Mouse (Mus musculus) ES-Bruce4 (cell line): ENCODE data around the gene Psmd9.

ENCODE experiments used
- CTCF ChIP-seq: IDR thresholded peaks from one replicate; pipeline ENCODE4 v1.8.1; 2011; ENCODE audit warnings: low read depth, low read length
- EP300 ChIP-seq: IDR thresholded peaks from 2 replicates; pipeline ENCODE4 v1.6.1; 2011; ENCODE audit warnings: low read depth, low read length; ENCODE audit not compliant: insufficient read depth
- POLR2A ChIP-seq: IDR thresholded peaks from one replicate; pipeline ENCODE4 v1.8.1; 2011; ENCODE audit warnings: low read length; ENCODE audit not compliant: insufficient read depth

DNA sequence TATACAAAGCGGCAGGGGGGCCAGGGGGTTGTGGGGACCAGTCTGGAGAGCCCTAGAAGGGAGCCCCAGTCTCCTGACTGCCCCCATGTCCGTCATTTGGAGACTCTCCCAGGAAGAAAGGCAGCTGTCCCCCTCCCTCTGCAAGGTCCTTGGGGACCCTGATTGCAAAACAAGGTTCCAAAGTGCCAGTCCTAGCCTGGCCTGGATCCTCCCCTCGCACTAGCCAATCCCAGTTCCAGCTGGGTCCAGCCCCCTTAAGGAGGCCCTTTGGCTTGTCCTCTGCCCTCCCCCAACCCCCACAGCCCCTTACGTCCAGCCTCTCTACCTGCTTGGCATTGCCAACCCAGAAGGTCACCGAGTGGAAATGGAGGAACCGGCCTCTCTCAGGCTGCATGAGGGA lies 12.3 kb downstream of the Psmd9 start:
- no peak for TF ChIP-seq EP300
- TF ChIP-seq POLR2A = no peak
- TF ChIP-seq CTCF = no peak
